Mouse (Mus musculus) liver, embryonic 15.5 days (tissue): ENCODE measurements around the gene Hkdc1. TPM values are rescaled to one million over a fixed set of nuclear protein-coding genes. Genes with fewer than 3 reads are reported as not detected.

Experiments used
- ATAC-seq: fragments of 200-750 bp; cut with Nextera tagmentation; 2 replicates; pipeline ENCODE4 v1.8.0; 2017; ENCODE audit warnings: moderate number of reproducible peaks, mild to moderate bottlenecking, moderate library complexity; ENCODE audit not compliant: insufficient read depth
- H3K27ac ChIP-seq: fragments of 300-500 bp; sonication (generic); replicated peaks from 2 replicates; pipeline ENCODE4 v1.5.1; 2015; ENCODE audit warnings: mild to moderate bottlenecking, inconsistent platforms
- H3K27me3 ChIP-seq: fragments of 300-500 bp; sonication (generic); 2 replicates; pipeline ENCODE4 v1.6.1; 2015; ENCODE audit warnings: mild to moderate bottlenecking, inconsistent platforms
- H3K36me3 ChIP-seq: fragments of 300-500 bp; sonication (generic); replicated peaks from 2 replicates; pipeline ENCODE4 v1.6.1; 2015; ENCODE audit warnings: moderate library complexity, mild to moderate bottlenecking, inconsistent platforms
- H3K4me1 ChIP-seq: fragments of 300-500 bp; sonication (generic); replicated peaks from 2 replicates; pipeline ENCODE4 v1.6.1; 2015; ENCODE audit warnings: inconsistent platforms
- H3K4me2 ChIP-seq: fragments of 300-500 bp; sonication (generic); 2 replicates; pipeline ENCODE4 v1.6.1; 2015; ENCODE audit warnings: moderate library complexity, mild to moderate bottlenecking, inconsistent platforms
- H3K4me3 ChIP-seq: fragments of 300-500 bp; sonication (generic); replicated peaks from 2 replicates; pipeline ENCODE4 v1.5.1; 2015; ENCODE audit warnings: mild to moderate bottlenecking, inconsistent platforms
- H3K9ac ChIP-seq: fragments of 300-500 bp; sonication (generic); 2 replicates; pipeline ENCODE4 v1.6.1; 2015; ENCODE audit warnings: moderate library complexity, mild to moderate bottlenecking, inconsistent platforms
- H3K9me3 ChIP-seq: fragments of 300-500 bp; sonication (generic); replicated peaks from 2 replicates; pipeline ENCODE4 v1.6.1; 2016; ENCODE audit warnings: inconsistent platforms
- WGBS: fragments of 180-500 bp; shearing (Covaris S2); methylation state at CpG from one replicate; pipeline ENCODE4 v1.1.7; 2015; ENCODE audit warnings: mixed read lengths; ENCODE audit not compliant: insufficient replicate concordance; 5-methylcytosine and 5-hydroxymethylcytosine counted together
- polyA plus RNA-seq: library from polyadenylated mRNA; unstranded; fragments of >200 nt; fragmentation: Nextera tagmentation; extraction: Ambion mirVana; gene quantifications from 2 replicates; pipeline ENCODE4 v1.2.1, GENCODE M21; 2015

Gene Hkdc1
- polyA plus RNA-seq, 1 experiment from 2014 or later = 6.8 TPM

DNA sequence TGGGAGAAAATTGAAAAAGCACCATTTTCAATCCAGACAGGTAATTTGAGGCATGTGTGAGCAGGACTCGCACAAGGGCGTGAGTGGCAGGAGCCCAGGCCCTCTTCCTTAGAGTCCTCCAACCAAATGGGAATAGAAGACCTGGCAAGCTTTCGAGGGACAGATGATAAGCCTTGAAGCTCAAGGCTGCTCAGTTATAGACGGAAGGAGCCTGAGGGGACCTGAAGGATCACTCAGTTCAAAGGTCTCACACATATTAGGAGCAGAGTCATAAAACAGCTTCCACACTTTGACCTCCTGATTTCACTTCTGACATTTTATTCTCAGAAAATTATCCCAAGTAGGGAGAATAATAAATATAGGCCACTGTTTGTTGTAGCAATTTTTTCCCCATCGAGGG is 2.9 kb downstream of the Hkdc1 start:
- Histone ChIP-seq H3K27me3 (no peaks in the 10 kb centered on the region), H3K36me3 (no peaks in the 10 kb centered on the region), H3K9me3 (no peaks in the 10 kb centered on the region), H3K4me2 (no peak overlapping the region), H3K4me1 (peaks cover 9% of the 10 kb centered on the region; the same call in 1 of the 2 replicates), H3K9ac (no peak overlapping the region), H3K4me3 (no peak overlapping the region), H3K27ac (no peak overlapping the region)
- WGBS = 70% methylated on average over 5 of the region's 5 CpGs
- ATAC-seq = no peak

DNA sequence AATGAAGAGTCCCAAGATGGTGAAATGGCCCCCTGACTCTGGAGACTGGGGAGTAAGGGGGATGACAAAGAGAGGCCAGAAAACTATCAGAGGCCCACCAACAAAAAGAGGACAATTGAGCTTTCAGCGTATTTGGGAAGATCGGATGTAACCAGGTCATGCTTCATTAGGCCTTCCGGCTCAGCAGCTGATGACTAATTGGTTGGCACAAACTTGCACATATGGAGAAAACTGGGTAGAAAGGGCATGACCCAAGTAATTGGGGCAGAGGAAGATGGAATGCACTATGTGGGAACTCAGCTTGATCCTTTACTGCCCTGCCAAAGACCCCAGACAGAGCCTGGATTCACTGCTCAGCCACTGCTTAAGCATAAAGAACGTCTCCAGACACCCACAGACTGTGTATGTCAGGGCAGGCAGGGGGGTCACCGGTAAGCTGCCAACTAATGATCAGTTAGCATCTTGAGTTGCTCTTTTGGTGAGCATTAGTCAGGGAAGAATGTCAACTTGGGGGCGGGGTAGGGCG is 3.4 kb downstream of the Hkdc1 start:
- Histone ChIP-seq H3K9ac (no peak overlapping the region), H3K4me3 (no peak overlapping the region), H3K9me3 (no peaks in the 10 kb centered on the region), H3K36me3 (no peaks in the 10 kb centered on the region), H3K27ac (no peak overlapping the region), H3K4me1 (peaks cover 11% of the 10 kb centered on the region; the same call in 1 of the 2 replicates), H3K4me2 (no peak overlapping the region), H3K27me3 (no peaks in the 10 kb centered on the region)
- no peak for ATAC-seq
- WGBS = 71% methylated on average over 7 of the region's 7 CpGs

DNA sequence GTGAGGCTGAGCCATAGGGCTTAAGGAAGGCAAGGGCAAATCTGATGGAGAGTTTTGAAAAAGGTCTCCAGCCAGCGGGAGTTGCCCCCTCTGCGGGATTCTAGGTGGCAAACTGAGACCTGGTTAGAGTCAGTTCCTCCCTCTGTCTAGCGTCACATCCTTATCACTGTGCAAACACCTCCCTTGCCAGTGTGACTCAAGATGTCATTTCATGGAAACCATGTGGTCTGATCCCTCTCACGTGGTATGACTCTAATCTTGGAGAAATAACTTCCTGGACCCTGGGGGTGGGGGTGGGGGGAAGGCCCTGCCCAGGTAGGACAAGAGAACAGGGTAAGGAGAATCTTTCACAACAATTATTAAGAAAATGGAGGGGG is 8.7 kb downstream of the Hkdc1 start:
- Histone ChIP-seq H3K9me3 (no peaks in the 10 kb centered on the region), H3K4me1 (peaks cover 14% of the 10 kb centered on the region), H3K27me3 (peaks cover under 1% of the 10 kb centered on the region; the same call in 1 of the 2 replicates), H3K36me3 (no peaks in the 10 kb centered on the region), H3K9ac (no peak overlapping the region), H3K4me3 (no peak overlapping the region), H3K27ac (no peak overlapping the region), H3K4me2 (no peak overlapping the region)
- WGBS = 5% methylated on average over 4 of the region's 4 CpGs
- no peak for ATAC-seq

GRCm38 (mm10) chr10:62412906-62413605 is 9.2 kb downstream of the Hkdc1 start:
- 7% methylated on average over 8 of the region's 8 CpGs for WGBS
- no peak for ATAC-seq

DNA sequence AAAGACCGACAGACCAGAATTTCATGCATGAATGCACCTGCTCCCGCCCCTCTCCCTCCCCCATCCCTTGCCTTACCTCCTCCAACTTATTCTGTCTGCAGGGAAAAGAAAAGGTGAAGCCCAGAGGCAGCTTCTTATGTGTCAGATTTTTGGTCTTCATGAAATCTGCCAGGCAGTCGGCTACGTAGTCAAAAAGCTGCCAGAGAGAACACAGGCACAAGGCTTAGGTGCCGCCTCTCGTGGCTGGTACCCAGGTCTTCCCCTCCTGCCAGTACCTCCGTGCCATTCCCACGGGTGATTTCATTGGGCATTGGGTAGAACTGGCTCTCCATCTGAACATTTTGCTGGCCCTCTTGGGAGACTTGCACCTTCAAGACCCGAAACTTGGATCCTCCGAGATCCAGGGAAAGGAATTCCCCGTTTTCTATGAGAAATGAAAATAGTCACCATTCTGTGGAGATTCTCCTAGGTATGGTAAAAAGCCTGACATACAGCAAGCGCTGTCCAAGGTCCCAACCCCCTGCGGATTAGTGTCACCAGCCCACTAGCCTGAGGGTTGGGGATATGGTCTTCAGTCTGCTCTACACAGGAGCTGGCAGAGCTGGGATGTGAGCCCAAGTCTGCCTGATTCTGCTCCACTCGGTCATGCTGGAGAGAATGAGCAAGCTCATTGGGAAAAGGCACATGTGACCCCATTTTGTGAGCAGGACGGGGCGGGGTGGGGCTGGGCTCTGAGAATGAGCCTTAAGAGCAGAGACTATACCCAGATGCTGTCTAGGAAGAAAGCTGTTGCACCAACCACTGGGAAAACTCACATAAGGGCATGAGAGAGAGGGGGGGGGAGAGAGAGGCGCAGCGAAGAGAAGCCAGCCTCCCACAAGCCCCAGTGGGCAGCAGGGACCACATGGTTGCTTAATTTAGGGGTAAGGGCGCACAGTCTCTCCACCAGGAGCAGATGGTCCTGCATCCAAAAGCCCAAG is 10.6 kb downstream of the Hkdc1 start:
- no peak overlapping the region for H3K4me3 ChIP-seq
- H3K9ac ChIP-seq = no peak overlapping the region
- no peak overlapping the region for H3K27ac ChIP-seq
- H3K9me3 ChIP-seq = no peaks in the 10 kb centered on the region
- H3K4me2 ChIP-seq = no peak overlapping the region
- peaks cover 14% of the 10 kb centered on the region for H3K4me1 ChIP-seq
- no peaks in the 10 kb centered on the region for H3K36me3 ChIP-seq
- no peak for ATAC-seq
- peaks cover 15% of the 10 kb centered on the region; the same call in 1 of the 2 replicates for H3K27me3 ChIP-seq
- WGBS = 63% methylated on average over 19 of the region's 19 CpGs

More at GRCm38 (mm10) chr10:62412906-62413605, 9.2 kb downstream of the Hkdc1 start:
- no peak overlapping the region for H3K4me3 ChIP-seq
- peaks cover 4% of the 10 kb centered on the region; the same call in 1 of the 2 replicates for H3K27me3 ChIP-seq
- no peaks in the 10 kb centered on the region for H3K9me3 ChIP-seq
- H3K9ac ChIP-seq = no peak overlapping the region
- H3K4me1 ChIP-seq = peaks cover 14% of the 10 kb centered on the region
- no peaks in the 10 kb centered on the region for H3K36me3 ChIP-seq
- no peak overlapping the region for H3K4me2 ChIP-seq
- no peak overlapping the region for H3K27ac ChIP-seq

GRCm38 (mm10) chr10:62410943-62411342 is 11.3 kb downstream of the Hkdc1 start:
- Histone ChIP-seq H3K27ac (no peak overlapping the region), H3K4me2 (no peak overlapping the region)
- no peak for ATAC-seq

GRCm38 (mm10) chr10:62404901-62405300 is 17.4 kb downstream of the Hkdc1 start:
- Histone ChIP-seq H3K27me3 (peaks cover 32% of the 10 kb centered on the region; the same call in 1 of the 2 replicates), H3K4me2 (no peak overlapping the region), H3K9me3 (no peaks in the 10 kb centered on the region), H3K36me3 (no peaks in the 10 kb centered on the region; the same call in 1 of the 2 replicates), H3K4me1 (no peaks in the 10 kb centered on the region), H3K9ac (no peak overlapping the region), H3K4me3 (no peak overlapping the region), H3K27ac (no peak overlapping the region)
- 49% methylated on average over 14 of the region's 14 CpGs for WGBS
- ATAC-seq = no peak

More at GRCm38 (mm10) chr10:62410943-62411342, 11.3 kb downstream of the Hkdc1 start:
- no peaks in the 10 kb centered on the region for H3K9me3 ChIP-seq
- no peak overlapping the region for H3K9ac ChIP-seq
- no peaks in the 10 kb centered on the region for H3K36me3 ChIP-seq
- H3K27me3 ChIP-seq = peaks cover 21% of the 10 kb centered on the region; the same call in 1 of the 2 replicates
- H3K4me1 ChIP-seq = peaks cover 14% of the 10 kb centered on the region
- WGBS = 7% methylated on average over 5 of the region's 5 CpGs
- H3K4me3 ChIP-seq = no peak overlapping the region

DNA sequence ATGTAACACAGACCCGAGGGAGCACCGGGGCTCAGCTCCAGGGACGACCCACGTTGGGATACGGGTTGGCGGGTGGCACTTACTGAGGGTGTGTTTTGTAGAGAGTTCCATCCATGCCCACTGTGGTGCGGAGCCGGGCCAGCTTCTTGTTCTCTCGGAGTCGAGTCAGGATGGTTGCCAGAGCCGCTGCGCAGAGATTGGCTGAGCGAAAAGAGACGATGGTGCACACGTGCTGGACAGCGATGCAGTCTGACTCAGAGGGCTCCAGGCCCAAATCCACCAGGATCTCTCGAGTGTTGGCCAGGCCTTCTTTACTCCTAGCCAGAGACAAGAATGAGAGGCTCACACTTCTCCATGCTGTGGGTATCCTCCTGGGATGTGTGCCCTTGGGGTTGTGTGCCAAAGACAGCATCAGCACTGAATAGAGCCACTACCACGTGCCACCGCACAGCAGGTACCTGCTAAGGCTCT is 20.6 kb downstream of the Hkdc1 start:
- H3K9ac ChIP-seq = no peak overlapping the region
- H3K27ac ChIP-seq = no peak overlapping the region
- no peak for ATAC-seq
- H3K4me1 ChIP-seq = no peaks in the 10 kb centered on the region
- H3K36me3 ChIP-seq = no peaks in the 10 kb centered on the region; the same call in 1 of the 2 replicates
- H3K4me2 ChIP-seq = no peak overlapping the region
- no peak overlapping the region for H3K4me3 ChIP-seq
- H3K27me3 ChIP-seq = peaks cover 16% of the 10 kb centered on the region; the same call in 1 of the 2 replicates
- WGBS = 76% methylated on average over 19 of the region's 19 CpGs
- H3K9me3 ChIP-seq = no peaks in the 10 kb centered on the region

DNA sequence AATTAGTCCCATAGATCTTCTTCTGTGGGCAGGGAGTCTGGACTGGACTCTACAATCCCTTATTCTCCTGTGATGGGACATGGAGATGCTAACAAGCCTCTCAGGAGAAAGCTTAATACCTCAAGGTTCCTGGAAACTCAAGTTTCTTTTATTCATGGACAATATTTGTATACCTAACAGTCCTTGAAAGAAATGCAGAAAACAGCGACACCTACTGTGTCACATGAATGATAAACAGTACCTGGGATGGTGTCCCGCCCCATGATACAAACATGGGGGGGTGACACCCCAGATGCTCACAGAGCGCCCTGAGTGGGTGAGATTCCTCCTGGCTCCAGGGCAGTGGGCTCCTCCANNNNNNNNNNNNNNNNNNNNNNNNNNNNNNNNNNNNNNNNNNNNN is 39.3 kb downstream of the Hkdc1 start:
- no peaks in the 10 kb centered on the region for H3K9me3 ChIP-seq
- 0 out of 2 replicates have a peak, but pooled peaks cover 4% of the 10 kb centered on the region for H3K4me1 ChIP-seq
- no peak overlapping the region for H3K9ac ChIP-seq
- 49% methylated on average over 3 of the region's 3 CpGs for WGBS
- H3K4me2 ChIP-seq = no peak overlapping the region
- ATAC-seq = no peak
- no peak overlapping the region for H3K27ac ChIP-seq
- no peak overlapping the region for H3K4me3 ChIP-seq
- no peaks in the 10 kb centered on the region for H3K36me3 ChIP-seq
- H3K27me3 ChIP-seq = no peaks in the 10 kb centered on the region; the same call in 1 of the 2 replicates

- 0 out of 2 replicates have a peak, but pooled peaks cover 4% of the 10 kb centered on the region for H3K4me1 ChIP-seq
- H3K4me2 ChIP-seq = no peak overlapping the region
- no peak overlapping the region for H3K9ac ChIP-seq
- H3K4me3 ChIP-seq = no peak overlapping the region
- ATAC-seq = no peak
- H3K27me3 ChIP-seq = no peaks in the 10 kb centered on the region; the same call in 1 of the 2 replicates
- no peaks in the 10 kb centered on the region for H3K9me3 ChIP-seq
- no peaks in the 10 kb centered on the region for H3K36me3 ChIP-seq
- H3K27ac ChIP-seq = no peak overlapping the region
Observed at GRCm38 (mm10) chr10:62380936-62381335, 41.4 kb downstream of the Hkdc1 start.
